Mouse (Mus musculus) liver, adult 2 months (tissue): ENCODE measurements around the gene Nrp1.

Experiments
- CTCF ChIP-seq: fragments of 200-500 bp; IDR thresholded peaks from 2 replicates; pipeline ENCODE4 v1.5.1; 2011; ENCODE audit warnings: low read depth, low read length, control low read depth
- POLR2A ChIP-seq: fragments of 200-500 bp; IDR thresholded peaks from 2 replicates; pipeline ENCODE4 v1.6.1; 2011; ENCODE audit warnings: low read length, control low read depth; ENCODE audit not compliant: insufficient read depth; ENCODE audit errors: extremely low read depth

DNA sequence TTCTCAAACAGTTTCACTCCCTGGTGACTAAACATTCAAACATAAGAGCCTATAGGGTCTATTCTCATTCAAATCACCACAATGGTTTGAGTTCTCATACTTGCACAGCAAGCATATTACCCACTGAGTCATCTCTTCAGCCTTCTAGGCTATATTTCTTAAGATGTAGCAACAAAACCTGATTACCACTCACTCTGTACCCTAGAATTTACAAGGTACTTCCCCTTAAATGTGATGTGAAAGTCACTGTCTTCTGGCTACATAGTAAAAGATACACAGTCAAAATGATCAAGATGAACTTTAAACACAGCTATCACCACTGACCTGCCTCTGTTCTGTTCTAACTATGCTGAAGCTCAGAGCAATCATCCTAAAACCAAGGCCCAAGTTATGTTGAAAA, 7.2 kb upstream of the Nrp1 start:
- TF ChIP-seq CTCF (no peak), POLR2A (no peak)
